Mouse (Mus musculus) liver, embryonic 12.5 days (tissue): ENCODE measurements around the gene Stk24. TPM values are rescaled to one million over a fixed set of nuclear protein-coding genes. Genes with fewer than 3 reads are reported as not detected.

Source experiments
- ATAC-seq: fragments of 200-750 bp; cut with Nextera tagmentation; 2 replicates; pipeline ENCODE4 v1.8.0; 2017; ENCODE audit warnings: moderate number of reproducible peaks, mild to moderate bottlenecking, moderate library complexity
- H3K27ac ChIP-seq: fragments of 300-500 bp; sonication (generic); 2 replicates; pipeline ENCODE4 v1.5.1; 2016; ENCODE audit warnings: mild to moderate bottlenecking
- H3K27me3 ChIP-seq: fragments of 300-500 bp; sonication (generic); replicated peaks from 2 replicates; pipeline ENCODE4 v1.6.1; 2016; ENCODE audit warnings: mild to moderate bottlenecking, moderate library complexity
- H3K36me3 ChIP-seq: fragments of 300-500 bp; sonication (generic); 2 replicates; pipeline ENCODE4 v1.6.1; 2016; ENCODE audit warnings: mild to moderate bottlenecking, moderate library complexity
- H3K4me1 ChIP-seq: fragments of 300-500 bp; sonication (generic); 2 replicates; pipeline ENCODE4 v1.6.1; 2016
- H3K4me2 ChIP-seq: fragments of 300-500 bp; sonication (generic); 2 replicates; pipeline ENCODE4 v1.6.1; 2016; ENCODE audit warnings: mild to moderate bottlenecking, moderate library complexity
- H3K4me3 ChIP-seq: fragments of 300-500 bp; sonication (generic); 2 replicates; pipeline ENCODE4 v1.5.1; 2016; ENCODE audit warnings: mild to moderate bottlenecking, moderate library complexity
- H3K9ac ChIP-seq: fragments of 300-500 bp; sonication (generic); 2 replicates; pipeline ENCODE4 v1.6.1; 2016; ENCODE audit warnings: mild to moderate bottlenecking, moderate library complexity
- H3K9me3 ChIP-seq: fragments of 300-500 bp; sonication (generic); replicated peaks from 2 replicates; pipeline ENCODE4 v1.6.1; 2016; ENCODE audit warnings: mild to moderate bottlenecking, moderate library complexity
- WGBS: fragments of 180-500 bp; shearing (Covaris S2); methylation state at CpG from one replicate; pipeline ENCODE4 v1.1.7; 2016; ENCODE audit not compliant: insufficient replicate concordance; 5-methylcytosine and 5-hydroxymethylcytosine counted together
- polyA plus RNA-seq: library from polyadenylated mRNA; unstranded; fragments of >200 nt; fragmentation: Nextera tagmentation; extraction: Ambion mirVana; gene quantifications from 2 replicates; pipeline ENCODE4 v1.2.1, GENCODE M21; 2016

The Stk24 gene
- polyA plus RNA-seq, 1 experiment from 2014 or later, result 56.8 TPM

- no peaks in the 10 kb centered on the region for H3K27me3 ChIP-seq
- H3K4me1 ChIP-seq, result peaks cover 100% of the 10 kb centered on the region
- peak overlapping the region; percentile 45 for H3K4me2 ChIP-seq
- peak; percentile 44; the same call in 1 of the 2 replicates for ATAC-seq
- peak overlapping the region; percentile 90 for H3K27ac ChIP-seq
- H3K36me3 ChIP-seq, result peaks cover 41% of the 10 kb centered on the region
- H3K9ac ChIP-seq, result no peak overlapping the region; the same call in none of the 2 replicates
- 62% methylated on average over 17 of the region's 17 CpGs for WGBS
- no peak overlapping the region for H3K4me3 ChIP-seq
- H3K9me3 ChIP-seq, result peaks cover 4% of the 10 kb centered on the region; the same call in 1 of the 2 replicates
Observed at GRCm38 (mm10) chr14:121361319-121362114, 18.3 kb downstream of the Stk24 start.

GRCm38 (mm10) chr14:121359850-121360249, 20.0 kb downstream of the Stk24 start:
- peak overlapping the region; percentile 90 for H3K27ac ChIP-seq
- peaks cover 45% of the 10 kb centered on the region for H3K36me3 ChIP-seq
- no peak overlapping the region for H3K4me3 ChIP-seq
- H3K9me3 ChIP-seq, result peaks cover 4% of the 10 kb centered on the region; the same call in 1 of the 2 replicates
- ATAC-seq, result no peak
- 63% methylated on average over 8 of the region's 8 CpGs for WGBS
- no peaks in the 10 kb centered on the region for H3K27me3 ChIP-seq
- peak overlapping the region; percentile 50; the same call in 1 of the 2 replicates for H3K4me2 ChIP-seq
- H3K9ac ChIP-seq, result peak overlapping the region; percentile 55; the same call in 1 of the 2 replicates
- peaks cover 100% of the 10 kb centered on the region for H3K4me1 ChIP-seq

GRCm38 (mm10) chr14:121359015-121359414, 20.8 kb downstream of the Stk24 start:
- Histone ChIP-seq H3K36me3 (peaks cover 47% of the 10 kb centered on the region), H3K4me1 (peaks cover 99% of the 10 kb centered on the region), H3K27me3 (no peaks in the 10 kb centered on the region), H3K4me2 (peak overlapping the region; percentile 50), H3K4me3 (no peak overlapping the region), H3K9me3 (peaks cover 4% of the 10 kb centered on the region; the same call in 1 of the 2 replicates), H3K27ac (peak overlapping the region; percentile 90), H3K9ac (peak overlapping the region; percentile 55)
- WGBS, result 36% methylated on average over 3 of the region's 3 CpGs
- no peak for ATAC-seq

GRCm38 (mm10) chr14:121358327-121358726, 21.5 kb downstream of the Stk24 start:
- H3K27ac ChIP-seq, result peak overlapping the region; percentile 90
- peak overlapping the region; percentile 40 for H3K9ac ChIP-seq

DNA sequence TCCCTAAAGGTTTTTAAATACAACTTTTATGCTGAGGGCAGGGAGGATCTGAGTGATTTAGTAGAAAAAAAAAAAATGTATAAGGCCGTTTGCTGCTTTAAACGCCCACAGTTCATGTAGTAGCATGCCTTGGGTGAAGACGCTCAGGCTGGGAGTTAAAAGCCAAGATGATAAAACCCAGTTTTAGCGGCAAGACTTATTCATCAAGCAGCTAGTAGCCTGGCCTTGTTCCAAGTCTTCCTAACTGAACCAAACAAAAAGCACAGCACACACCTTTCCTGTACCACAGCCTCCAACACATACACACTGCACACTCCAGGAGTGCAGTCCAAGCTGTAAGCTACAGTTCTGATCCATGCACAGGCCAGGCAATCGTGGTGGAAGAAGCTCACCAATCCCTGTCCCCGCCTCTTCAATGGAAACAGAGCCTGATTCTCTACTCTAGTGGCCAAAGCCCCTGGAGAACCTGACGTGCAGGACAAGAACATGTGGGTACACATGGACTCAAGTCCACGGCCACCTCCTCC, 23.4 kb downstream of the Stk24 start:
- ATAC-seq, result no peak
- Histone ChIP-seq H3K36me3 (peaks cover 20% of the 10 kb centered on the region), H3K9ac (peak overlapping the region; percentile 64), H3K27me3 (no peaks in the 10 kb centered on the region), H3K4me1 (peaks cover 99% of the 10 kb centered on the region), H3K9me3 (no peaks in the 10 kb centered on the region), H3K4me2 (peak overlapping the region; percentile 50), H3K4me3 (no peak overlapping the region), H3K27ac (peak overlapping the region; percentile 90)
- WGBS, result 46% methylated on average over 8 of the region's 8 CpGs

More at GRCm38 (mm10) chr14:121358327-121358726, 21.5 kb downstream of the Stk24 start:
- no peaks in the 10 kb centered on the region for H3K27me3 ChIP-seq
- peak overlapping the region; percentile 50 for H3K4me2 ChIP-seq
- H3K4me1 ChIP-seq, result peaks cover 99% of the 10 kb centered on the region
- H3K36me3 ChIP-seq, result peaks cover 40% of the 10 kb centered on the region
- H3K9me3 ChIP-seq, result no peaks in the 10 kb centered on the region
- H3K4me3 ChIP-seq, result no peak overlapping the region
- 20% methylated on average over 1 of the region's 1 CpGs for WGBS
- no peak for ATAC-seq

DNA sequence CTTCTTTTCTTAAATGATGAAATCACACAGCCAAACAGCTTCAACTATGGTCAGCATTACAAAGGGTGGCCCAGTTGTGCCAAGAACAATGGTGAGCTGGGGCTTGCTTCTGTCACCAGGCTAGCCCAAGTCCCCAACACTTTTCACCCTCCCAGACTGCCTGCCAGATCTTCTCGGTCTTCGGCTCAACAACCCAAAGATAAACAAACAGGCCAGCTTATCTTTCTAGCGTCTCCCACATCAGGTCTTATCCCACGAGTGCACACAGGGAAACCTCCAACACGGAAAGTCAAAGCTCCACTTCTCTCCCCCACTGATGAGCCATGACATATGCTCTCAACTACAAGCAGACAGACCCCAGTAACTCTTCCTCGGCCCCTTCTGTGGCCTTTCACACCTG, 24.1 kb downstream of the Stk24 start:
- Histone ChIP-seq H3K27me3 (no peaks in the 10 kb centered on the region), H3K4me3 (no peak overlapping the region), H3K9me3 (no peaks in the 10 kb centered on the region), H3K4me2 (peak overlapping the region; percentile 50), H3K36me3 (peaks cover 14% of the 10 kb centered on the region), H3K4me1 (peaks cover 98% of the 10 kb centered on the region), H3K9ac (peak overlapping the region; percentile 64), H3K27ac (peak overlapping the region; percentile 90)
- 7% methylated on average over 6 of the region's 6 CpGs for WGBS
- ATAC-seq, result peak; percentile 88

- Histone ChIP-seq H3K9me3 (no peaks in the 10 kb centered on the region), H3K27me3 (no peaks in the 10 kb centered on the region), H3K36me3 (peaks cover 7% of the 10 kb centered on the region), H3K4me3 (no peak overlapping the region), H3K4me2 (peak overlapping the region; percentile 39; the same call in 1 of the 2 replicates), H3K27ac (peak overlapping the region; percentile 74), H3K9ac (no peak overlapping the region), H3K4me1 (peaks cover 97% of the 10 kb centered on the region)
- 80% methylated on average over 10 of the region's 10 CpGs for WGBS
- ATAC-seq, result no peak
Observed at GRCm38 (mm10) chr14:121353648-121354377, 26.0 kb downstream of the Stk24 start.

- WGBS, result 77% methylated on average over 6 of the region's 6 CpGs
- H3K36me3 ChIP-seq, result peaks cover 11% of the 10 kb centered on the region
- no peaks in the 10 kb centered on the region for H3K27me3 ChIP-seq
- H3K9me3 ChIP-seq, result no peaks in the 10 kb centered on the region
- H3K4me1 ChIP-seq, result peaks cover 97% of the 10 kb centered on the region
- H3K4me2 ChIP-seq, result peak overlapping the region; percentile 39
- no peak for ATAC-seq
- H3K4me3 ChIP-seq, result no peak overlapping the region
- H3K9ac ChIP-seq, result no peak overlapping the region
- peak overlapping the region; percentile 74 for H3K27ac ChIP-seq
Observed at GRCm38 (mm10) chr14:121352744-121353143, 27.1 kb downstream of the Stk24 start.

- WGBS, result 73% methylated on average over 4 of the region's 4 CpGs
- no peak for ATAC-seq
- H3K4me1 ChIP-seq, result peaks cover 97% of the 10 kb centered on the region
- no peaks in the 10 kb centered on the region for H3K9me3 ChIP-seq
- peak overlapping the region; percentile 74 for H3K27ac ChIP-seq
- peaks cover 11% of the 10 kb centered on the region for H3K36me3 ChIP-seq
- H3K4me2 ChIP-seq, result peak overlapping the region; percentile 39
- H3K27me3 ChIP-seq, result no peaks in the 10 kb centered on the region
- peak overlapping the region; percentile 58 for H3K9ac ChIP-seq
- H3K4me3 ChIP-seq, result peak overlapping the region; percentile 4; the same call in 1 of the 2 replicates
Observed at GRCm38 (mm10) chr14:121351737-121352136, 28.1 kb downstream of the Stk24 start.

DNA sequence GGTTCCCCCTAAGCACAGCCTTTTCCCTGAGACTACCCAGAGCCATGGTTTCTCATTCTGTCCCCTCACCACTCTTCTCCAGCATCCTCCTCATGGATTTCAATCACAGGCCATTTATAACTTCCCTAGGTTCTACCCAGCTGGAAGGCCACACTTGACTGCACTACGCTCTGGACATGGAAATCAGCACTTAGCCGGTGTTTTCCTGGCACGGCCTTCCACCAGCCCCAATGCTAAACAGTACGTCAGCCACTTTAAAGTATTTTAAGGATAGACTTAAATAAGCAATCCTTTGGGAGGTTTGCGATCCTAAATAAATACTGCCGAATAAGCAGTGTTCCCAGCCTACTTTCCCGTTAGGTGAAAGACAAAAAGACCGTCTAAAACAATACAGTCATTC, 29.8 kb downstream of the Stk24 start:
- ATAC-seq, result no peak
- Histone ChIP-seq H3K9ac (no peak overlapping the region), H3K4me1 (peaks cover 97% of the 10 kb centered on the region), H3K27me3 (no peaks in the 10 kb centered on the region), H3K9me3 (no peaks in the 10 kb centered on the region), H3K4me3 (no peak overlapping the region), H3K4me2 (no peak overlapping the region), H3K36me3 (peaks cover 8% of the 10 kb centered on the region), H3K27ac (no peak overlapping the region)
- WGBS, result 87% methylated on average over 8 of the region's 8 CpGs

GRCm38 (mm10) chr14:121349291-121349690, 30.5 kb downstream of the Stk24 start:
- WGBS, result 81% methylated on average over 5 of the region's 5 CpGs
- Histone ChIP-seq H3K9ac (no peak overlapping the region), H3K4me3 (no peak overlapping the region), H3K4me2 (no peak overlapping the region), H3K27ac (no peak overlapping the region), H3K27me3 (no peaks in the 10 kb centered on the region), H3K9me3 (no peaks in the 10 kb centered on the region), H3K4me1 (peaks cover 98% of the 10 kb centered on the region), H3K36me3 (peaks cover 3% of the 10 kb centered on the region; the same call in 1 of the 2 replicates)
- no peak for ATAC-seq
